Mouse (Mus musculus) testis, adult 2 months (tissue): ENCODE data around the gene Mtss1l. TPM values are rescaled to one million over a fixed set of nuclear protein-coding genes. Genes with fewer than 3 reads are reported as not detected.

Experiments
- H3K27ac ChIP-seq: fragments of 200-500 bp; 2 replicates; pipeline ENCODE4 v1.5.1; 2012; ENCODE audit warnings: low read depth, low read length; ENCODE audit not compliant: control insufficient read depth, insufficient read depth
- H3K27me3 ChIP-seq: fragments of 200-500 bp; 2 replicates; pipeline ENCODE4 v1.6.1; 2012; ENCODE audit warnings: mild to moderate bottlenecking, low read length, moderate library complexity; ENCODE audit not compliant: control insufficient read depth, insufficient read depth
- H3K36me3 ChIP-seq: fragments of 200-500 bp; 2 replicates; pipeline ENCODE4 v1.6.1; 2012; ENCODE audit warnings: mild to moderate bottlenecking, low read length; ENCODE audit not compliant: control insufficient read depth, insufficient read depth
- H3K4me1 ChIP-seq: fragments of 200-500 bp; 2 replicates; pipeline ENCODE4 v1.6.1; 2012; ENCODE audit warnings: low read length; ENCODE audit not compliant: control insufficient read depth, insufficient read depth
- H3K4me3 ChIP-seq: fragments of 200-500 bp; 2 replicates; pipeline ENCODE4 v1.5.1; 2012; ENCODE audit warnings: low read depth, mild to moderate bottlenecking, low read length, moderate library complexity, mixed read lengths; ENCODE audit not compliant: control insufficient read depth
- CTCF ChIP-seq: fragments of 200-500 bp; IDR thresholded peaks from 2 replicates; pipeline ENCODE4 v1.5.1; 2012; ENCODE audit warnings: low read depth, mild to moderate bottlenecking, inconsistent platforms, low read length, moderate library complexity; ENCODE audit not compliant: control insufficient read depth, insufficient read depth, insufficient replicate concordance
- POLR2A ChIP-seq: fragments of 200-500 bp; IDR thresholded peaks from 2 replicates; pipeline ENCODE4 v1.6.1; 2012; ENCODE audit warnings: low read depth, mild to moderate bottlenecking, inconsistent platforms, low read length, moderate library complexity; ENCODE audit not compliant: control insufficient read depth
- polyA plus RNA-seq: library from polyadenylated mRNA; depleted of rRNA; stranded (reverse); fragments of >200 nt; gene quantifications from 2 replicates; pipeline ENCODE4 v1.2.3, GENCODE M21; 2012; rRNA removed

The Mtss1l gene
- polyA plus RNA-seq, 1 experiment, result 9.0 TPM

DNA sequence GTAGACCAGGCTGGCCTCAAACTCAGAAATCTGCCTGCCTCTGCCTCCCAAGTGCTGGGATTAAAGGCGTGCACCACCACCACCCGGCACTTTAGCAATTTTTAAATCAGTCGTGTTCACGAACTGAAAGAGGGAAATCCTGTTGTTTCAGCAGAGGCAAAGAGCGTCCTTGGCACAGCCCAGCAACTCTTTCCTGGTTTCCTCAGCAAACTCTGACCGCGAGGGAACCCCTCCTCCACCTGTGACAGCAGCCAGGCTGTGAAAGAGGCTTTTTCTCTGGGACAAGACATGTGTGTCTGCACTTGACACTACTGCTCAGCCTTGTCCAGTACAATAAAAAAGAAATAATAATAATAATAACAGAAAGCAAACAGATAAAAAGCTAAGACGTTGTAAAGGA lies 65.7 kb downstream of the Mtss1l start:
- no peak overlapping the region for H3K4me3 ChIP-seq
- no peaks in the 10 kb centered on the region; the same call in none of the 2 replicates for H3K4me1 ChIP-seq
- no peaks in the 10 kb centered on the region for H3K36me3 ChIP-seq
- no peaks in the 10 kb centered on the region for H3K27me3 ChIP-seq
- TF ChIP-seq POLR2A (no peak), CTCF (no peak)
- no peak overlapping the region for H3K27ac ChIP-seq

DNA sequence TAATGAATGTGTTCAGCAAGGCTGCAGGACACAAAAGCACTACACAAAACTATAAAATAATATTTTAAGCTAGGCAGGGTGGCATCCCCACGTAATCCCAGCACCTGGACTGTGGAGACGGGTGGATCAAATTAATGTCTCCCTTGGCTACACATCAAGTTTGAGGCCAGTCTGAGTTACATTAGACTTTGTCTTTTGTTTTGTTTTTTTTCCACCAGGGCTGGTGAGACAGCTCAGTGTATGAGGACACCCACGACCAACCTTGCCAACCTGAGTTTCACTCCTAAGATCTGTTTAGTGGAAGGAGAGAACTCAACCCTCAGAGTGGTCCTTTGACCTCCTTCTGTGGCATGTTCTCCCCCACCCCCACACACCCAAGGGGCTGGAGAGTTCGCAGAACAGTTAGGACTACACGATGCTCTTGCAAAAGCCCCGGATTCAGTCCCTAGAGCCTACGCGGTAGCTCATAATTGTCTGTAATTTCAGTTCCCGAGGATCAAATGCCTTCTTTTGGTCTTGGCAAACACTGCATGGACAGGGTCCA lies 66.2 kb downstream of the Mtss1l start:
- H3K27ac ChIP-seq, result no peak overlapping the region

DNA sequence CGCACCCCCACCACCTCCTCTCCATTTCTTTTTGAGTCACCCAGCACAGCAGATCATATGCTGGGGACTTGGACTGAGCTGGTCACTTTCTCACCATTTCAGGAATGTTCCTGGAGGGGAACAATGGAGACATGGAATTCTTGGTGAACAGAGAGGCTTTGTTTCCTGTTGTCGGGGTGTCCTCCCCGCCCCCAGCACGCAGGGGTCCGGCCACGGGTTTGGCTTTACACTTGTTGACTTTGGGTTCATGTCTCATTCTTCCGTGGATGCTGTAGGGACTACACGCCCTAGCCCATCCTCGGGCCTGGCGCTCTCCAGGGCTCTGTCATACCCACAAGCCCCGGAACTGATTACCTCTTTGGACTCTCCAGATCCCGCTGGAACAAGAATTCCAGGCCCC lies 67.7 kb downstream of the Mtss1l start:
- Histone ChIP-seq H3K36me3 (no peaks in the 10 kb centered on the region), H3K27ac (no peak overlapping the region), H3K4me1 (no peaks in the 10 kb centered on the region; the same call in none of the 2 replicates), H3K27me3 (no peaks in the 10 kb centered on the region), H3K4me3 (no peak overlapping the region)
- TF ChIP-seq CTCF (no peak), POLR2A (no peak)

More for the DNA sequence above, 66.2 kb downstream of the Mtss1l start:
- TF ChIP-seq POLR2A (no peak), CTCF (no peak)
- Histone ChIP-seq H3K4me3 (no peak overlapping the region), H3K4me1 (no peaks in the 10 kb centered on the region; the same call in none of the 2 replicates), H3K36me3 (no peaks in the 10 kb centered on the region), H3K27me3 (no peaks in the 10 kb centered on the region)

DNA sequence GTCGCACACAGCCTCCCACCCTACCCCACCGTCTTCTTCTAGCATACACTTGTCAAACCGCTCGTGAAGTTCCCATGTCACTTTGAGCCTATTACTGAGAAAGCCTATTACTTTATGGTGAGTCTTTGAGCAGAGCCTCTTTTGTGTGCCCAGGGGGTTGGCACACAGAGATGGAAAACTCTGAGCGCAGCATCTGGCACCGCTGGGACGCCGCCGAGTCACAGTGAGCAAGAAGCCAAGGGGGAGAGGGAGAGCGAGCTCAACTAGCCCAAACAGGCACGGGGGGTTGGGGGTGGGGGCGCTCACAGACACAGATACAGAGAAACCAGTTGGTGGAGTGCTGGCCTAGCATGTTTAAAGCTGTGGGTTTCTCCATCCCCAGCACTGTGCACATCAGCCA lies 68.3 kb downstream of the Mtss1l start:
- Histone ChIP-seq H3K4me1 (no peaks in the 10 kb centered on the region; the same call in none of the 2 replicates), H3K36me3 (no peaks in the 10 kb centered on the region), H3K27me3 (no peaks in the 10 kb centered on the region), H3K27ac (no peak overlapping the region), H3K4me3 (no peak overlapping the region)
- TF ChIP-seq POLR2A, result no peak
- no peak for TF ChIP-seq CTCF

GRCm38 (mm10) chr8:110790270-110790669 lies 69.0 kb downstream of the Mtss1l start:
- TF ChIP-seq CTCF (no peak), POLR2A (no peak)
- Histone ChIP-seq H3K27me3 (no peaks in the 10 kb centered on the region), H3K27ac (no peak overlapping the region), H3K4me1 (no peaks in the 10 kb centered on the region; the same call in none of the 2 replicates), H3K4me3 (no peak overlapping the region), H3K36me3 (no peaks in the 10 kb centered on the region)

Other genes with a start within 250 kb of the Mtss1l start
- 11.8 and 13.1 TPM in 2 replicates for gene Vac14, start 102.9 kb upstream of the Mtss1l start, polyA plus RNA-seq
- gene Il34, start 84.4 kb downstream of the Mtss1l start, polyA plus RNA-seq, result 1.7 and 2.0 TPM in 2 replicates
- 49.6 and 54.6 TPM in 2 replicates for gene Cog4, start 125.1 kb downstream of the Mtss1l start, polyA plus RNA-seq
- 18.1 and 19.3 TPM in 2 replicates for gene Sf3b3, start 125.3 kb downstream of the Mtss1l start, polyA plus RNA-seq
- gene Fuk, start 181.0 kb downstream of the Mtss1l start, polyA plus RNA-seq, result 7.5 and 7.8 TPM in 2 replicates
- gene St3gal2, start 198.4 kb downstream of the Mtss1l start, polyA plus RNA-seq, result 3.4 and 4.7 TPM in 2 replicates